Mouse (Mus musculus) ES-Bruce4 (cell line): Measurements from ENCODE around the gene Ttc28. TPM values are rescaled to one million over a fixed set of nuclear protein-coding genes. Genes with fewer than 3 reads are reported as not detected.

Source experiments
- H3K27ac ChIP-seq: 2 replicates; pipeline ENCODE4 v1.5.1; 2012; ENCODE audit warnings: low read length, inconsistent platforms; ENCODE audit not compliant: insufficient read depth
- H3K27me3 ChIP-seq: 2 replicates; pipeline ENCODE4 v1.6.1; 2012; ENCODE audit warnings: mild to moderate bottlenecking, low read length, inconsistent platforms; ENCODE audit not compliant: control insufficient read depth, poor library complexity, insufficient read depth, severe bottlenecking
- H3K36me3 ChIP-seq: 2 replicates; pipeline ENCODE4 v1.6.1; 2012; ENCODE audit warnings: inconsistent platforms, mild to moderate bottlenecking, low read length, moderate library complexity; ENCODE audit not compliant: control insufficient read depth, poor library complexity, insufficient read depth, severe bottlenecking
- H3K4me1 ChIP-seq: one replicate; pipeline ENCODE4 v1.8.1; 2011; ENCODE audit warnings: low read length; ENCODE audit not compliant: control insufficient read depth, insufficient read depth
- H3K4me3 ChIP-seq: 2 replicates; pipeline ENCODE4 v1.5.1; 2011; ENCODE audit warnings: low read depth, mild to moderate bottlenecking, low read length
- H3K9ac ChIP-seq: 2 replicates; pipeline ENCODE4 v1.6.1; 2012; ENCODE audit warnings: low read depth, mild to moderate bottlenecking, inconsistent platforms; ENCODE audit not compliant: poor library complexity, severe bottlenecking
- H3K9me3 ChIP-seq: replicated peaks from 2 replicates; pipeline ENCODE4 v1.6.1; 2012; ENCODE audit warnings: mild to moderate bottlenecking, low read length, inconsistent platforms; ENCODE audit not compliant: control insufficient read depth, poor library complexity, insufficient read depth, severe bottlenecking
- CTCF ChIP-seq: IDR thresholded peaks from one replicate; pipeline ENCODE4 v1.8.1; 2011; ENCODE audit warnings: low read depth, low read length
- EP300 ChIP-seq: IDR thresholded peaks from 2 replicates; pipeline ENCODE4 v1.6.1; 2011; ENCODE audit warnings: low read depth, low read length; ENCODE audit not compliant: insufficient read depth
- POLR2A ChIP-seq: IDR thresholded peaks from one replicate; pipeline ENCODE4 v1.8.1; 2011; ENCODE audit warnings: low read length; ENCODE audit not compliant: insufficient read depth
- polyA plus RNA-seq: library from polyadenylated mRNA; stranded (reverse); fragments of >200 nt; gene quantifications from 2 replicates; pipeline ENCODE4 v1.2.4, GENCODE M21; 2011; ENCODE audit warnings: low read depth; ENCODE audit not compliant: missing spikeins, insufficient read depth, insufficient read length

Gene Ttc28
- polyA plus RNA-seq, 1 experiment, result 2.5 TPM

DNA sequence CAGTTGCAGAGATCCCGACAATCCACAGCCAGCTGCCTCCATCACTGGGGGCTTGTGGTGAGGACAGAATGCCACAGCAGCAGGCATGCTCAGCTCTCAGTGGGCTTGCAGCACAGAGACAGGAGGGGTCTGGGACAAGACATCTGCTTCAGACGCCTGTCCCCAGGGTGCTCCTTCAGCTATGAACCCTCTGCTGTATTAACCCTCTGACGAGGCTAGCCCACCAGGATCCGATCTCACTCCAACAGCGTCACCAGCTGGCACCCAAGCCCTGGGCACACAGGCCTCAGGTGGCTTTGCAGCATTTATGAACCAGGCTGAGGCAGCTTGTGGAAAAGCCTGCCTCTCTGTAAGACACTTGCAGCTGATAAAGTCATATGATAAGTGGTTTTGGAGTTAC is 339.4 kb downstream of the Ttc28 start:
- Histone ChIP-seq H3K27ac (no peak overlapping the region), H3K4me1 (no peaks in the 10 kb centered on the region), H3K36me3 (no peaks in the 10 kb centered on the region), H3K27me3 (no peaks in the 10 kb centered on the region), H3K9ac (no peak overlapping the region), H3K9me3 (no peaks in the 10 kb centered on the region), H3K4me3 (no peak overlapping the region)
- no peak for TF ChIP-seq POLR2A
- no peak for TF ChIP-seq EP300
- TF ChIP-seq CTCF, result no peak

DNA sequence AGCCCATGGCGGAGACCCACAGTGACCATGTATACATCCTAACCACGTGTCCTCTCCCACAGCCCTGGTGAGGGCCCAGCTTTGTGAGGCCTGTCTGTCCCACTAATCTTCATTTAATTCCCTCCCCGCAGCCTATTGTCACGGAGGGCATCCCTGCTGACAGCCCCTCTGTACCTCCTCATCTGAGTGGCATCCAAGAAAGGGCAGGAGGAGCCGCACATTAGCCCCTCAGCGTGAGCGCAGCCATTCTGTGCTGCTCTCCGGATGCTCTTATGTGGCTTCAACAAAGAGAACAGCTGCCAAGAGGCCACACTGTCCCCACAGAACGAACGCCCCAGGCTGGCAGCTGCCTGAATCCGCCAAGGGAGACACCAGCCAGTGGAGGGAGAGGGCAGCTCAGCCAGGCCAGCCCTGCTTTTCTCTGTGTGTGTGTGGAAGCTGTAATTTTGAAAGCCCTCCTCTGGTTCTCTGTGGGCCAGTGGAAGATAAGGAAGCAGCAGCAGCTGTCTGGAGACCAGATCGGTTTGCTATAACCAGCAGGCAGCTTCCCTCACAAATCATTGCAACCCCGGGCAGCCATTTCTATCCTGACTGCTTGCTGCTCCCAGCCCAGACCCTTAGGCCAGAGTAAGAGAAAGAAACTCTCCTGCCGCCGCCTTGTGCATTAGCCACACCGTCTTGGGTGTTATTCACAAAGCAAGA is 341.2 kb downstream of the Ttc28 start:
- Histone ChIP-seq H3K36me3 (no peaks in the 10 kb centered on the region), H3K27ac (no peak overlapping the region), H3K9ac (no peak overlapping the region), H3K9me3 (no peaks in the 10 kb centered on the region), H3K4me3 (no peak overlapping the region), H3K4me1 (no peaks in the 10 kb centered on the region), H3K27me3 (no peaks in the 10 kb centered on the region)
- TF ChIP-seq EP300 (no peak), POLR2A (no peak), CTCF (no peak)

DNA sequence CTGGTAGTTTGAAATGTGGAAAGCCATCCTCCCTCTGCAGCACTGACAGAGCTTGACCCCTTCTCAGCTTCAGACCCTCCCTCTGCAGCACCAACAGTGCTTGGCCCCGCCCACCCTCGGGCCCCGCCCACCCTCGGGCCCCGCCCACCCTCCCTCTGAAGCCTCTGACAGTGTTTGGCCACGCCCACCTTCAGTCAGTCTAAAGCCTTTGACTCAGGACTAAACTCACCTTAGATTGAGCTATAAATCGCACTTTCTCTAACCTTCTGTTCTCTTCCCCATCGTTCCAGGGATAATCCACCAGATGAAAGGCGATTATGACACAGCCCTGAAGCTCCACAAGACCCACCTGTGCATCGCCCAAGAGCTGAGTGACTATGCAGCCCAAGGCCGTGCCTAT is 343.2 kb downstream of the Ttc28 start:
- H3K27me3 ChIP-seq, result no peaks in the 10 kb centered on the region
- H3K4me3 ChIP-seq, result no peak overlapping the region
- H3K4me1 ChIP-seq, result no peaks in the 10 kb centered on the region
- no peaks in the 10 kb centered on the region for H3K9me3 ChIP-seq
- TF ChIP-seq EP300 (no peak), CTCF (no peak), POLR2A (no peak)
- no peak overlapping the region for H3K9ac ChIP-seq
- H3K27ac ChIP-seq, result no peak overlapping the region
- no peaks in the 10 kb centered on the region for H3K36me3 ChIP-seq

DNA sequence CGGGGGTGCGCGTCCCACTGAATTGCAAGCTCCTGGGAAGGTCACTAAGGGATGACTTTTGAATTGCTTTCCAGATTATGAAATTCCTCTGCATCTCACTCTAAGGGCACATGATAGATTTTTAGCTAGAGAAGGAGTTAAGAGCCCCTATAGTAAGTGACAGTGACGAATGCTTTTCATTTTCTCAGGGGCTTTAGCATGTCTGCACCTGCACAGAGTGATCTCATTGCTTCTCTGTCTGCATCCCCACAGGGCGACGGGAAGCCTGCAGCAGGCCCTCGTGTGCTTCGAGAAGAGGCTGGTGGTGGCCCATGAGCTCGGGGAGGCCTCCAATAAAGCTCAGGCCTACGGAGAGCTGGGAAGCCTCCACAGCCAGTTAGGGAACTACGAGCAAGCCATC is 345.7 kb downstream of the Ttc28 start:
- Histone ChIP-seq H3K9me3 (no peaks in the 10 kb centered on the region), H3K4me3 (no peak overlapping the region), H3K27me3 (no peaks in the 10 kb centered on the region), H3K9ac (no peak overlapping the region), H3K4me1 (no peaks in the 10 kb centered on the region), H3K27ac (no peak overlapping the region), H3K36me3 (no peaks in the 10 kb centered on the region)
- no peak for TF ChIP-seq CTCF
- TF ChIP-seq POLR2A, result no peak
- TF ChIP-seq EP300, result no peak

DNA sequence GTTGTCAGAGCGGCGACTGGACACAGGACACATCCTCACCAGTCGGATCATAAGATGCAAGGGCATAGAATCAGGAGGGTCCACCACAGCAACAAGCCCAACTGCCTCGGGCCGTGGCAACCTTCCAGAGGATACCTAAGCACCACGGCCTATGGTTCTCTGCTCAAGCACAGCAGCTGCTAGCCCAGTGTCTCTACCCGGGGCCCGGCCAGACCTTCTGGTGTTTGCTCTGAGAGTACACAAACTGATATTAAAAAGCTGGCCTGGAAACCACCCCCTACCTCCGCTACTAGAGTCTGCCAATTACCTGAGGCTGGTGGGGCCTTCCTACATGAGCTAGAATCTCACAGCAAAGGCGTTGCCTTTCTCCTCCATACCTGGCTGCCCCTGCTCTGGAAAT is 346.9 kb downstream of the Ttc28 start:
- H3K4me1 ChIP-seq, result no peaks in the 10 kb centered on the region
- H3K9ac ChIP-seq, result no peak overlapping the region
- TF ChIP-seq CTCF (no peak), POLR2A (no peak), EP300 (no peak)
- no peaks in the 10 kb centered on the region for H3K9me3 ChIP-seq
- no peaks in the 10 kb centered on the region for H3K27me3 ChIP-seq
- H3K4me3 ChIP-seq, result no peak overlapping the region
- no peak overlapping the region for H3K27ac ChIP-seq
- no peaks in the 10 kb centered on the region for H3K36me3 ChIP-seq

DNA sequence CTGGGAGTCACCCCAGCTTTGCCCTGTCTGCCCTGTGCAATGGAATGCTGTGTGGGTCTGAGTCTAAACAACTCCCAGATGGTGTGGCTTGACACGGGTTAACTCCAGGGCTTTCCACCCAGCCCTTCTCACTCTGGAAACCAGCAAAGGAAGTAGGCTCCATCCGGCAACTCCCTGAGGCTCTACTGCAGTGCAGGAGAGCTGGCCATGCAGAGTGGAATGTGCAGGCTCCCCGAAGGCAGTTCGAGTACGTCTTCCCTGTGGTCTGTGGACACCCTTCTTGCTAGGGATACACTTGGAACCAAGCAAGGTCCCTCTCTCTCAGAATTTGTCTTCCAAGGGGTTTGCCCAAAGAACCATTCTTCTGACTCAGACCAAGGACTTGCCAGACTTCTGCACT is 348.2 kb downstream of the Ttc28 start:
- H3K4me3 ChIP-seq, result no peak overlapping the region
- no peaks in the 10 kb centered on the region for H3K4me1 ChIP-seq
- no peak overlapping the region for H3K27ac ChIP-seq
- H3K27me3 ChIP-seq, result no peaks in the 10 kb centered on the region
- no peaks in the 10 kb centered on the region for H3K9me3 ChIP-seq
- TF ChIP-seq POLR2A, result no peak
- no peak overlapping the region for H3K9ac ChIP-seq
- H3K36me3 ChIP-seq, result no peaks in the 10 kb centered on the region
